Mouse (Mus musculus) heart, postnatal 0 days (tissue): ENCODE results near the gene Palld.

Experiments
- CTCF ChIP-seq: IDR thresholded peaks from 2 replicates; pipeline ENCODE4 v1.5.1; 2016; ENCODE audit warnings: antibody characterized with exemption, control low read depth, low read depth
- EP300 ChIP-seq: IDR thresholded peaks from 2 replicates; pipeline ENCODE4 v1.6.1; 2016; ENCODE audit warnings: antibody characterized with exemption, low read depth

DNA sequence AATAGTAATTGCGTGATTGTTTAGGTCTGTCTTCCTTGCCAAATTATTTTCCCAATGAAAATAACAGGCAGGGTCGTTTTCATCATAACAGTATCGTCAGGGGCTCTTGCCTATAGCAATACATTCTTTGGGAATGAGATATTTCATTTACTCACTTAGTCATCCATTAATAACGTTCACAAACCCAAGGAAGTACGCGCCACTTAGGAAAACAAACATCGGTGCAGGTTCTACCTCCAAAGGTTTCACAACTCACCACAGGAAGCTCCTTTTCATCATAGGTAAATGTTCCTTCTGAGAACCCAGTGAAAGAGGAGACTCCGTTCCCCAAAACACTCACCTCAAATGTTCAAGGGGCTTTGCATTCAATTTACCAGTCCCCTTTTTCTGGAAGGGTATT, 423.7 kb downstream of the Palld start:
- TF ChIP-seq CTCF: no peak
- no peak for TF ChIP-seq EP300
